ENCODE assay signal across 16 mouse cellular contexts in genomic region chr3:121458545-121459492, GRCm38 (mm10). TPM values are rescaled to one million over a fixed set of nuclear protein-coding genes. Genes with fewer than 3 reads are reported as not detected.
DNase-seq lines count a peak whose midpoint lies in the region; ATAC-seq and TF ChIP-seq lines count a peak whose summit lies in the region.
"Had no signal": no experiment of that assay in that cellular context is flagged by ENCODE, and none has a peak within 500 bp of the region (broad histone marks: within the 10 kb centered on the region; RNA-seq: fewer than 3 reads in every experiment).

No protein-coding gene starts in this region.

- DNase-seq in kidney, postnatal 0 days (ENCODE audit: low spot score), result no peak
- DNase-seq in kidney, adult 2 months, result no peak
- peak; percentile 86 for DNase-seq in midbrain, embryonic 11.5 days (ENCODE audit: low spot score, missing footprints)
- DNase-seq in Muller cell, postnatal 12 days (ENCODE audit: inconsistent ontology term), result no peak
- DNase-seq: cerebellum, postnatal 36 days; gastrocnemius, postnatal 36 days; heart, postnatal 4 days; thymus, postnatal 36 days had no signal

- WGBS in kidney, postnatal 0 days, result 53% methylated on average over 14 of the region's 14 CpGs
- WGBS in kidney, adult 2 months, result 51% methylated on average over 14 of the region's 14 CpGs
- 88% methylated on average over 14 of the region's 14 CpGs for WGBS in midbrain, embryonic 11.5 days
- WGBS in midbrain, embryonic 13.5 days, result 83% methylated on average over 14 of the region's 14 CpGs

- no peaks in the 10 kb centered on the region for H3K4me1 ChIP-seq in kidney, postnatal 0 days (replicated peaks; ENCODE audit: insufficient read depth, low read length)
- no peaks in the 10 kb centered on the region; the same call in 1 of the 2 replicates for H3K4me1 ChIP-seq in kidney, adult 2 months (ENCODE audit: control insufficient read depth, insufficient read depth, low read length)
- H3K4me1 ChIP-seq in midbrain, embryonic 11.5 days (ENCODE audit: control insufficient read depth, insufficient read depth, low read length), result no peaks in the 10 kb centered on the region
- peaks cover 2% of the 10 kb centered on the region for H3K4me1 ChIP-seq in midbrain, embryonic 13.5 days (replicated peaks)
- H3K4me1 ChIP-seq: neural tube, embryonic 15.5 days had no signal

- no peak for TF ChIP-seq POLR2A in kidney, adult 2 months (IDR thresholded peaks at IDR 0.05; ENCODE audit: low read depth, low read length)

- H3K36me3 ChIP-seq in kidney, postnatal 0 days (ENCODE audit: insufficient read depth, low read length), result peaks cover 28% of the 10 kb centered on the region
- peaks cover 13% of the 10 kb centered on the region for H3K36me3 ChIP-seq in kidney, adult 2 months (ENCODE audit: control insufficient read depth, insufficient read depth, low read length)
- H3K36me3 ChIP-seq in midbrain, embryonic 11.5 days (ENCODE audit: control insufficient read depth, insufficient read depth, low read length), result peaks cover 43% of the 10 kb centered on the region
- H3K36me3 ChIP-seq in midbrain, embryonic 13.5 days, result peaks cover 75% of the 10 kb centered on the region

- no peak for ATAC-seq in kidney, postnatal 0 days (replicated peaks; ENCODE audit: low FRiP score, low read depth)
- ATAC-seq in midbrain, embryonic 11.5 days (ENCODE audit: low FRiP score), result no peak
- ATAC-seq in midbrain, embryonic 13.5 days, result no peak
- 0 out of 2 replicates have a peak, but pooled peaks have one; percentile 12 for ATAC-seq in megakaryocyte progenitor cell, adult 5-6 weeks (replicated peaks; ENCODE audit: poor library complexity)
- ATAC-seq in cerebellum, adult (ENCODE audit: insufficient number of reproducible peaks, low FRiP score, low TSS enrichment), result no peak
- ATAC-seq: hindbrain, postnatal 0 days had no signal

- 0 out of 2 replicates have a peak overlapping the region, but pooled peaks have one; percentile 5 for H3K27ac ChIP-seq in kidney, postnatal 0 days
- H3K27ac ChIP-seq in kidney, adult 2 months (ENCODE audit: insufficient read depth, low read depth, low read length), result no peak overlapping the region
- no peak overlapping the region for H3K27ac ChIP-seq in midbrain, embryonic 11.5 days (ENCODE audit: low read depth, low read length)
- no peak overlapping the region for H3K27ac ChIP-seq in midbrain, embryonic 13.5 days
- H3K27ac ChIP-seq: hindbrain, postnatal 0 days; left cerebral cortex, adult 2 months; limb, embryonic 12.5 days; neural tube, embryonic 15.5 days had no signal

- TF ChIP-seq CTCF in kidney, postnatal 0 days (IDR thresholded peaks at IDR 0.05; ENCODE audit: low read depth), result no peak
- no peak for TF ChIP-seq CTCF in kidney, adult 2 months (conservative IDR thresholded peaks at IDR 0.05; ENCODE audit: insufficient read depth, insufficient read length, low read depth, low read length)

- no peaks in the 10 kb centered on the region for H3K27me3 ChIP-seq in kidney, postnatal 0 days (ENCODE audit: insufficient read depth, low read length)
- no peaks in the 10 kb centered on the region for H3K27me3 ChIP-seq in kidney, adult 2 months (replicated peaks; ENCODE audit: control insufficient read depth, insufficient read depth, low read length)
- H3K27me3 ChIP-seq in midbrain, embryonic 11.5 days (ENCODE audit: control insufficient read depth, insufficient read depth, low read length), result no peaks in the 10 kb centered on the region
- H3K27me3 ChIP-seq in midbrain, embryonic 13.5 days, result no peaks in the 10 kb centered on the region
- H3K27me3 ChIP-seq: limb, embryonic 12.5 days; neural tube, embryonic 15.5 days had no signal

- H3K9ac ChIP-seq in kidney, postnatal 0 days (ENCODE audit: low read depth, low read length), result no peak overlapping the region
- no peak overlapping the region for H3K9ac ChIP-seq in midbrain, embryonic 11.5 days (ENCODE audit: low read length)
- H3K9ac ChIP-seq in midbrain, embryonic 13.5 days (replicated peaks), result no peak overlapping the region
- H3K9ac ChIP-seq: limb, embryonic 12.5 days; neural tube, embryonic 15.5 days had no signal

- no peak overlapping the region for H3K4me3 ChIP-seq in kidney, postnatal 0 days (replicated peaks; ENCODE audit: low read depth, low read length)
- no peak overlapping the region for H3K4me3 ChIP-seq in kidney, adult 2 months (ENCODE audit: insufficient read depth, low read depth, low read length)
- no peak overlapping the region for H3K4me3 ChIP-seq in midbrain, embryonic 11.5 days (ENCODE audit: low read depth, low read length)
- no peak overlapping the region for H3K4me3 ChIP-seq in midbrain, embryonic 13.5 days (replicated peaks)
- H3K4me3 ChIP-seq: left cerebral cortex, adult 2 months; limb, embryonic 12.5 days; neural tube, embryonic 15.5 days had no signal

- H3K9me3 ChIP-seq in kidney, postnatal 0 days (replicated peaks; ENCODE audit: low read length), result no peaks in the 10 kb centered on the region
- H3K9me3 ChIP-seq in midbrain, embryonic 11.5 days (ENCODE audit: control insufficient read depth, low read length), result no peaks in the 10 kb centered on the region
- no peaks in the 10 kb centered on the region for H3K9me3 ChIP-seq in midbrain, embryonic 13.5 days
- H3K9me3 ChIP-seq: limb, embryonic 12.5 days; neural tube, embryonic 15.5 days had no signal

- no peak overlapping the region for H3K4me2 ChIP-seq in kidney, postnatal 0 days (ENCODE audit: low read length)
- H3K4me2 ChIP-seq in midbrain, embryonic 11.5 days, result no peak overlapping the region
- no peak overlapping the region for H3K4me2 ChIP-seq in midbrain, embryonic 13.5 days (replicated peaks)
- H3K4me2 ChIP-seq: heart, embryonic 11.5 days; limb, embryonic 12.5 days; neural tube, embryonic 15.5 days had no signal

RNA-seq across cellular contexts. Expression of gene Cnn3, which starts 32.5 kb away (rescaled TPM):
- 444 and 480 TPM in 2 replicates for polyA plus RNA-seq in kidney, postnatal 0 days (2015; fragmentation: Nextera tagmentation; extraction: Ambion mirVana)
- polyA plus RNA-seq in kidney, adult 2 months (2012; rRNA removed), result 253 and 268 TPM in 2 replicates
- polyA plus RNA-seq in midbrain, embryonic 11.5 days (2014; fragmentation: Nextera tagmentation; extraction: Ambion mirVana), result 1,158 and 1,201 TPM in 2 replicates
- polyA plus RNA-seq in midbrain, embryonic 13.5 days (2015; fragmentation: Nextera tagmentation; extraction: Ambion mirVana), result 703 and 728 TPM in 2 replicates
- total RNA-seq in megakaryocyte progenitor cell, adult 5-6 weeks (2015), result 38.8 and 43.0 TPM in 2 replicates
- total RNA-seq in megakaryocyte progenitor cell, adult 5-6 weeks (2017), result 21.2 and 28.5 TPM in 2 replicates
